Mouse (Mus musculus) brown adipose tissue, adult 24 weeks (tissue): ENCODE data around the gene Fam151a. TPM values are rescaled to one million over a fixed set of nuclear protein-coding genes. Genes with fewer than 3 reads are reported as not detected.
A peak's percentile ranks its signal among the peaks of the same experiment; 100 is the strongest.
"Not testable (repeated sequence)": the region's sequence is repeated elsewhere in the genome, so short reads cannot be mapped to it uniquely, and the experiment has no call there.

Experiments used
- H3K27ac ChIP-seq: fragments of 200-500 bp; replicated peaks from 2 replicates; pipeline ENCODE4 v1.5.1; 2012; ENCODE audit warnings: low read depth, mild to moderate bottlenecking, low read length
- H3K4me1 ChIP-seq: fragments of 200-500 bp; 2 replicates; pipeline ENCODE4 v1.6.1; 2012; ENCODE audit warnings: low read length, mixed read lengths; ENCODE audit not compliant: control insufficient read depth, insufficient read depth, insufficient read length
- H3K4me3 ChIP-seq: fragments of 200-500 bp; 2 replicates; pipeline ENCODE4 v1.5.1; 2012; ENCODE audit warnings: low read depth, mild to moderate bottlenecking, low read length, moderate library complexity; ENCODE audit not compliant: insufficient read depth
- polyA plus RNA-seq: library from polyadenylated mRNA; stranded (reverse); fragments of >200 nt; gene quantifications from 2 replicates; pipeline ENCODE4 v1.2.4, GENCODE M21; 2012; ENCODE audit not compliant: missing spikeins, insufficient read depth, insufficient read length

The Fam151a gene
- polyA plus RNA-seq, 1 experiment, result not detected

DNA sequence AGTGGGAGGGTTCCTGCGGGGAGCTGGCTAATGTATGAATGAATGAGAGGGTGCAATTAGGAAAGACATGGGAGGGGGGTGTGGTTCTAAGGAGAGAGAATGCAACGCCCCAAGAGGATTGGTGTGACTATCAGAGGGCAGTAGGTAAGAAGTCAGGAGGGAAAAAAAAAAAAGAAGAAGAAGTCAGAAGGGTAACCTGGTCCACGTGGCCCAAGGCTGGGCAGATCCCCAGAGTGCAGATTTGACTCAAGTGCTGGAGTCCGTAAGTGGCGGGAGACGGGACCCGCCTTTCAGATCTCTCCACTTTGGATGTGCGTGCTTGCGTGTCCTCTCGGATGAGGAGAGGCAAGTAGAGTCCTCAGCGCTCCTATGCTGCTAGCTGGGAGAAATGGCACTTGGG, 54.9 kb downstream of the Fam151a start:
- Histone ChIP-seq H3K4me3 (no peak overlapping the region), H3K4me1 (peaks cover 5% of the 10 kb centered on the region; the same call in 1 of the 2 replicates), H3K27ac (no peak overlapping the region)

DNA sequence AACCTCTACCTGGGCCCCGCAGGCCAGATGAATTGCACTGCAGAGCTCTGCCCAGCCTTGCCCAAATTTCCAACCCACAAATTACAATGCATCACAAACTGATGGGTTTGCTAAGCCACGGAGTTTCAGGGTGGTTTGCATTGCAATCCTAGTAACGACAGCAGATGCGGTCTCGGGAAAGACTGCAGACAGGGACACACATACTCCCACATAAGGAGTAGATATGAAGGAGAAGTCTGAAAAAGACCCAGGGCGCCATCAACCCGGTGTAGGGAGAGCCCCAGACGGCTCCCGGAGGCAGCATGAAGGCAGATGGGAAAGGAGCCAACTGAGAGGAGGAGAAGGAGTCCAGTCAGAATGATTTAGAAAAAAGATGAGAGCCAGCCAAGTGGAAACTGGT, 56.0 kb downstream of the Fam151a start:
- Histone ChIP-seq H3K4me1 (peaks cover 5% of the 10 kb centered on the region; the same call in 1 of the 2 replicates), H3K4me3 (no peak overlapping the region), H3K27ac (no peak overlapping the region)

DNA sequence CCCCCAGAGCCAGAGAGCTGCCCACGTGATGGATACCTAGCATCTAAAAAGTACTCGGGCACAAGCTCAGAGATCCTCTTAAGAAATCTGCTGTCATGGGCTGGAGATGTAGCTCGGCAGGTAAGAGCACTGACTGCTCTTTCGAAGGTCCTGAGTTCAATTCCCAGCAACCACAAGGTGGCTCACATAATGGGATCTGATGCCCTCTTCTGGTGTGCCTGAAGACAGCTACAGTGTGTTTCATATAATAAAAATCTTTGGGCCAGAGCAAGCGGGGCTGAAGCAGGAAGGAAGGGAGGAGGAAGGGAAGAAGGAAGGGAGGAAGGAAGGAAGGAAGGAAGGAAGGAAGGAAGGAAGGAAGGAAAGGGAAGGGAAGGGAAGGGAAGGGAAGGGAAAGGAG, 56.5 kb downstream of the Fam151a start:
- not testable (repeated sequence) for H3K4me1 ChIP-seq, H3K27ac ChIP-seq, H3K4me3 ChIP-seq

DNA sequence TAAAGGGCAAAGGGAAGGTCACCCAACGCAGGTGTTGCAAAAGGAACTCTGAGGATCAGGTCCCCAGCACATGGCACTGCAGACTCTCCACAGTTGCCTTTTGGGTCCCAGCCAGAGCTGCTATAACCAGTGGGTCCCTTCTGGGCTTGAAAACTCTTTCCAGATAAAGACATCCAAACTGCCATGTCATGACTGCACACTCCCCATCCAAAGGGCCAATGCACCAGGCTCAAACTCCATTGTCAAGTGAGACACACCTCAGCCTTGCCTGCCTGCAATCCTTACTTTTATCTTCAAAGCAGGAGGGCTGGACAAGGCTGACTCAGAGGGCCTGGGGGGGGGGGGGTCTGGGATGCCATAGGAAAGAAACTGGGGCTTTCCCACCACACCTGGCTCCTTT, 57.2 kb downstream of the Fam151a start:
- Histone ChIP-seq H3K27ac (0 out of 2 replicates have a peak overlapping the region, but pooled peaks have one; percentile 26), H3K4me1 (peaks cover 5% of the 10 kb centered on the region; the same call in 1 of the 2 replicates)

DNA sequence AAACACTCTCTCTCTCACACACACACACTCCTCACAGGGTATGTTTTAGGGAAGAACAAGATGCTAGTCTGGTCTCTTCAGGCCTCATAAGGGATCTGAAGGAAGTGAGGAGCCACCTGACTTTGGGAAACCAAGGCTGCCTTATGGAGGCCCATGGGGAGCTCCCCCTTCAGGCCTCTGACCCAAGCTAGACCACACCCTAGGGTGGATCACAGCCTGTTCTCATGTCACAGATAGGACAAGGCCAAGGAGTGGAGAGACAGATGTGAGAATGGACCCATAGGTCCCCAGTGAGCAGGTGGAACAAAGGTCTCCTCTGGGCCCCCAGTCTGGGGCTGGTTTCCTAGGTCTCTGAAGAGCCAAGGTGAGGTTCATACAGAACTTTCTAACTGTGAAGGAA, 58.6 kb downstream of the Fam151a start:
- Histone ChIP-seq H3K27ac (no peak overlapping the region), H3K4me1 (peaks cover 5% of the 10 kb centered on the region; the same call in 1 of the 2 replicates)

More for the DNA sequence above, 57.2 kb downstream of the Fam151a start:
- H3K4me3 ChIP-seq, result no peak overlapping the region

DNA sequence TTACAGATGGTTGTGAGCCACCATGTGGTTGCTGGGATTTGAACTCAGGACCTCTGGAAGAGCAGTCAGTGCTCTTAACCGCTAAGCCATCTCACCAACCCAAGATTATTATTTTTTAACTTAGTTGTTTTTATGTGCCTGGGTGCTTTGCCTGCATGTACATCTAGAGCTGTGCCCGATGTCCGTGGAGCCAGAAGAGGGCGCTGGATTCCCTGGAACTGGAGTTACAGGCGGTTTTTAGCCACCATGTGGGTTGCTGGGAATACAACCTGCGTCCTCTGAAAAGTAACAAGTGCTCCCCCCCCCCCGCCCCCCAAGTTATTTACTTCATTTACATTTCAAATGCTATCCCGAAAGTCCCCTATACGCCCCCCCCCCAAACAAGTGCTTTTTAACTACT, 60.1 kb downstream of the Fam151a start:
- not testable (repeated sequence) for H3K4me1 ChIP-seq, H3K4me3 ChIP-seq, H3K27ac ChIP-seq

More for the DNA sequence above, 58.6 kb downstream of the Fam151a start:
- H3K4me3 ChIP-seq, result no peak overlapping the region

DNA sequence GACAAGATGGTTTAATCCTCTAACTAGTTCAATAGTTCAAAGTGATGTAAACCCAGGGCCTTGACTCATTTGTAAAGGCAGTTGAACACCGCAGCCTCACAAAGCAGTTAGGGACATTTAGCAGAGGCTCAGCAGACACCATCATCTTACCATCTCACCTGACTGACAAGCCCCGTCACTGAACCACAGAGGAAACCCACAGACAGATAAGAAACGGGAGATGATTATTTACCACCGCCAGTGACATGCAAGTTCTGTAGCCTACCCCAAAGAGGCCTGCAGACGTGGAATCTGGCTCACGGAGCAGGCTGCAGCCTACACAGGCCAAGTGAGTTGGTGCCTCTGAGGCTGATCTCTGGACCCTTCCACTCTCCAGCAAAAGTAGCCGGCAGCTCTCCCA, 60.6 kb downstream of the Fam151a start:
- Histone ChIP-seq H3K4me1 (0 out of 2 replicates have a peak, but pooled peaks cover 2% of the 10 kb centered on the region), H3K4me3 (no peak overlapping the region), H3K27ac (no peak overlapping the region)

DNA sequence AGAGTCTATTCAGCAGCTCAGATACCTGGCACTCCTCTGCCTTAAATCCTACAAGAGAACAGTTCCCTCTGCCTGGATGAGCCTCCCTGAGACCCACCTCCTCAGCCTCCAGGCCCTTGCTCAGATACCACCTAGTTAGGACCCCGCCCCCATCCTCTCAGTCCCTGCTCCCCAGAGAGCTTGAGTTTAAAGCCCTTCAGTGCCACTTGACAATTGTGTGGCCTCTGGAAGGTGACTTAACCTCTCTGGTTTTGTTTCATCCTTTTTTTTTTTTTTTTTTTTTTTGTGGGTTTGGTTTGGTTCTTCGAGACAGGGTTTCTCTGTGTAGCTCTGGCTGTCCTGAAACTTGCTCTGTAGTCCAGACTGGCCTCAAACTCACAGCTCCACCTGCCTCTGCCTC, 61.6 kb downstream of the Fam151a start:
- Histone ChIP-seq H3K27ac (no peak overlapping the region), H3K4me3 (no peak overlapping the region), H3K4me1 (0 out of 2 replicates have a peak, but pooled peaks cover 2% of the 10 kb centered on the region)

Other genes starting within 250 kb of the Fam151a start
- gene Bsnd, start 241.6 kb upstream of the Fam151a start, polyA plus RNA-seq, result not detected in 2 replicates
- gene Dhcr24, start 172.9 kb upstream of the Fam151a start, polyA plus RNA-seq, result 9.0 and 24.0 TPM in 2 replicates
- gene Lexm, start 116.6 kb upstream of the Fam151a start, polyA plus RNA-seq, result not detected in 2 replicates
- gene Ttc22, start 111.5 kb upstream of the Fam151a start, polyA plus RNA-seq, result not detected in 2 replicates
- gene Pars2, start 82.8 kb upstream of the Fam151a start, polyA plus RNA-seq, result 4.9 and 5.8 TPM in 2 replicates
- gene Ttc4, start 54.9 kb upstream of the Fam151a start, polyA plus RNA-seq, result 15.9 and 18.4 TPM in 2 replicates
- not detected in 2 replicates for gene Mroh7, start 3.0 kb upstream of the Fam151a start, polyA plus RNA-seq
- gene Acot11, start 71.1 kb downstream of the Fam151a start, polyA plus RNA-seq, result 278 and 386 TPM in 2 replicates
- 31.3 and 36.4 TPM in 2 replicates for gene Ssbp3, start 176.8 kb downstream of the Fam151a start, polyA plus RNA-seq